Mouse (Mus musculus) forebrain, embryonic 16.5 days (tissue): ENCODE data around the gene Gga1. TPM values are rescaled to one million over a fixed set of nuclear protein-coding genes. Genes with fewer than 3 reads are reported as not detected.
"Not testable (repeated sequence)": the region's sequence is repeated elsewhere in the genome, so short reads cannot be mapped to it uniquely, and the experiment has no call there.

ENCODE experiments used
- ATAC-seq: fragments of 200-750 bp; cut with Nextera tagmentation; 2 replicates; pipeline ENCODE4 v1.8.0; 2017; ENCODE audit warnings: mild to moderate bottlenecking, moderate library complexity
- H3K27ac ChIP-seq: fragments of 300-500 bp; sonication (generic); 2 replicates; pipeline ENCODE4 v1.5.1; 2014; ENCODE audit warnings: low read length, control low read depth
- H3K27me3 ChIP-seq: fragments of 300-500 bp; sonication (generic); replicated peaks from 2 replicates; pipeline ENCODE4 v1.6.1; 2014; ENCODE audit warnings: low read length; ENCODE audit not compliant: control insufficient read depth, insufficient read depth
- H3K36me3 ChIP-seq: fragments of 300-500 bp; sonication (generic); 2 replicates; pipeline ENCODE4 v1.6.1; 2014; ENCODE audit not compliant: control insufficient read depth, insufficient read depth
- H3K4me1 ChIP-seq: fragments of 300-500 bp; sonication (generic); replicated peaks from 2 replicates; pipeline ENCODE4 v1.6.1; 2014; ENCODE audit warnings: low read length; ENCODE audit not compliant: control insufficient read depth, insufficient read depth
- H3K4me2 ChIP-seq: fragments of 300-500 bp; sonication (generic); 2 replicates; pipeline ENCODE4 v1.6.1; 2014; ENCODE audit warnings: mild to moderate bottlenecking, low read length, control low read depth
- H3K4me3 ChIP-seq: fragments of 300-500 bp; sonication (generic); replicated peaks from 2 replicates; pipeline ENCODE4 v1.5.1; 2014; ENCODE audit warnings: mild to moderate bottlenecking, low read length, control low read depth
- H3K9ac ChIP-seq: fragments of 300-500 bp; sonication (generic); replicated peaks from 2 replicates; pipeline ENCODE4 v1.6.1; 2014; ENCODE audit warnings: low read depth, low read length, control low read depth
- H3K9me3 ChIP-seq: fragments of 300-500 bp; sonication (generic); 2 replicates; pipeline ENCODE4 v1.6.1; 2016; ENCODE audit warnings: low read length; ENCODE audit not compliant: control insufficient read depth
- WGBS: fragments of 180-500 bp; shearing (Covaris S2); extraction: QIAGEN DNeasy Blood & Tissue Kit; methylation state at CpG from one replicate; pipeline ENCODE4 v1.1.7; 2014; 5-methylcytosine and 5-hydroxymethylcytosine counted together
- polyA plus RNA-seq: library from polyadenylated mRNA; unstranded; fragments of >200 nt; fragmentation: Nextera tagmentation; extraction: Ambion mirVana; gene quantifications from 2 replicates; pipeline ENCODE4 v1.2.1, GENCODE M21; 2015

The Gga1 gene
- polyA plus RNA-seq, 1 experiment from 2014 or later: 67.4 TPM

- Histone ChIP-seq H3K36me3 (no peaks in the 10 kb centered on the region), H3K4me2 (no peak overlapping the region), H3K9ac (no peak overlapping the region), H3K27ac (no peak overlapping the region), H3K27me3 (peaks cover 23% of the 10 kb centered on the region), H3K4me3 (no peak overlapping the region), H3K9me3 (no peaks in the 10 kb centered on the region), H3K4me1 (peaks cover 25% of the 10 kb centered on the region)
- 27% methylated on average over 9 of the region's 9 CpGs for WGBS
- ATAC-seq: no peak
Measured at GRCm38 (mm10) chr15:78844791-78845190, 32.2 kb upstream of the Gga1 start.

DNA sequence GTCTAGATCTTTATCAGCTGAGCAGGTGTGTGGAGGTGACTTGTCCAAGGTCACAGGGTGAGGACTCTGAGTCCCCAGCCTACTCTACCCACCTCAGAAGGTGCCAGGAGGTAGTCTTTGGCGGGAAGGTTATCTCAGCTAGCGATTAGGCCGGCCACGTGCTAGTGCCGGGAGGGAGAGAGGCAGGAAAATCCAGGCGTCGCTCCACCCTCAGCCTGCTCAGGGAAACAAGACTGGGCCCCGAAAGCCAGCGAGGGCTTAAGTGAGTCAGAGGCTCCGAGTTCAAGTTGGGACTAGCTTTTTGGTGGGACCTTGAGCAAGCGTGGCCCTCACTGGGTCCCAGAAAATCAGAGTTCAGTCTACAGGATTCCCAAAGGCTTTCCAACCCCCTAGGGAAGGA is 31.7 kb upstream of the Gga1 start:
- no peaks in the 10 kb centered on the region for H3K36me3 ChIP-seq
- no peak overlapping the region for H3K4me3 ChIP-seq
- no peaks in the 10 kb centered on the region for H3K9me3 ChIP-seq
- peaks cover 20% of the 10 kb centered on the region for H3K4me1 ChIP-seq
- H3K9ac ChIP-seq: no peak overlapping the region
- H3K27ac ChIP-seq: no peak overlapping the region
- H3K27me3 ChIP-seq: peaks cover 23% of the 10 kb centered on the region
- ATAC-seq: no peak
- H3K4me2 ChIP-seq: no peak overlapping the region
- 67% methylated on average over 11 of the region's 11 CpGs for WGBS

- Histone ChIP-seq H3K27me3 (peaks cover 23% of the 10 kb centered on the region), H3K4me3 (no peak overlapping the region), H3K27ac (no peak overlapping the region), H3K36me3 (no peaks in the 10 kb centered on the region), H3K4me1 (peaks cover 15% of the 10 kb centered on the region), H3K9ac (no peak overlapping the region), H3K4me2 (no peak overlapping the region), H3K9me3 (no peaks in the 10 kb centered on the region)
- ATAC-seq: no peak
- WGBS: 83% methylated on average over 8 of the region's 8 CpGs
Measured at GRCm38 (mm10) chr15:78845867-78846266, 31.1 kb upstream of the Gga1 start.

DNA sequence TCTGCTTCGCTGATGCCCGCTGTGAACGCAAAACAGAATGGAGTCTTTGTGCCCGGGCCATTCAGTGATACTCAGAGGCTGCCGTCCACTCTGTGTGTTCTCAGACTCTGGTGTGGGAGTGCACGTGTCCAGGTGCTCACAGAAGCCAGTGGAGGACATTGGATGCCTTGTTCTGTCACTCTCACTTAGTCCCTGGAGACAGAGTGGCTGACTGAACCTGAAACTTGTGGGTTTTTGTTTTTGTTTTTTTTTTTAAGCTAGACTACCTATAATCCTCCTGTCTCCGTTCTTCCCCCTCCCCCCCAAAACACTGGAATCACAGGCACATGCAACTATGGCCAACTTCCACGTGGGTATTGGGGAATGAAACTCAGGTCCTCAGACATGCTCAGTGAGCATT is 30.6 kb upstream of the Gga1 start:
- Histone ChIP-seq H3K36me3 (no peaks in the 10 kb centered on the region), H3K4me1 (peaks cover 13% of the 10 kb centered on the region), H3K9ac (no peak overlapping the region), H3K4me2 (no peak overlapping the region), H3K27me3 (peaks cover 20% of the 10 kb centered on the region), H3K9me3 (no peaks in the 10 kb centered on the region), H3K4me3 (no peak overlapping the region), H3K27ac (no peak overlapping the region)
- ATAC-seq: no peak
- WGBS: 62% methylated on average over 8 of the region's 8 CpGs

GRCm38 (mm10) chr15:78846805-78847204 is 30.2 kb upstream of the Gga1 start:
- 80% methylated on average over 6 of the region's 7 CpGs for WGBS
- not testable (repeated sequence) for H3K9me3 ChIP-seq, ATAC-seq, H3K27ac ChIP-seq, H3K4me3 ChIP-seq, H3K9ac ChIP-seq, H3K36me3 ChIP-seq, H3K4me2 ChIP-seq
- H3K4me1 ChIP-seq: peaks cover 16% of the 10 kb centered on the region
- peaks cover 18% of the 10 kb centered on the region for H3K27me3 ChIP-seq

- H3K9me3 ChIP-seq: no peaks in the 10 kb centered on the region
- WGBS: 24% methylated on average over 5 of the region's 5 CpGs
Measured at GRCm38 (mm10) chr15:78848467-78848866, 28.5 kb upstream of the Gga1 start.

GRCm38 (mm10) chr15:78849485-78849884 is 27.5 kb upstream of the Gga1 start:
- Histone ChIP-seq H3K9me3 (no peaks in the 10 kb centered on the region), H3K4me3 (no peak overlapping the region), H3K27me3 (peaks cover 4% of the 10 kb centered on the region; the same call in 1 of the 2 replicates), H3K27ac (no peak overlapping the region), H3K4me2 (no peak overlapping the region), H3K36me3 (no peaks in the 10 kb centered on the region), H3K4me1 (peaks cover 7% of the 10 kb centered on the region; the same call in 1 of the 2 replicates), H3K9ac (no peak overlapping the region)
- ATAC-seq: no peak
- WGBS: 88% methylated on average over 12 of the region's 12 CpGs

More at GRCm38 (mm10) chr15:78848467-78848866, 28.5 kb upstream of the Gga1 start:
- H3K4me1 ChIP-seq: peaks cover 7% of the 10 kb centered on the region; the same call in 1 of the 2 replicates
- no peak overlapping the region for H3K4me2 ChIP-seq
- H3K4me3 ChIP-seq: no peak overlapping the region
- H3K27ac ChIP-seq: no peak overlapping the region
- ATAC-seq: no peak
- no peaks in the 10 kb centered on the region for H3K36me3 ChIP-seq
- no peak overlapping the region for H3K9ac ChIP-seq
- H3K27me3 ChIP-seq: peaks cover 13% of the 10 kb centered on the region

GRCm38 (mm10) chr15:78850059-78850824 is 26.7 kb upstream of the Gga1 start:
- H3K9me3 ChIP-seq: no peaks in the 10 kb centered on the region
- no peak overlapping the region for H3K4me3 ChIP-seq
- H3K9ac ChIP-seq: no peak overlapping the region
- H3K4me1 ChIP-seq: peaks cover 6% of the 10 kb centered on the region; the same call in 1 of the 2 replicates
- no peak overlapping the region for H3K27ac ChIP-seq
- H3K36me3 ChIP-seq: no peaks in the 10 kb centered on the region
- H3K27me3 ChIP-seq: no peaks in the 10 kb centered on the region
- ATAC-seq: no peak
- 74% methylated on average over 15 of the region's 15 CpGs for WGBS
- H3K4me2 ChIP-seq: no peak overlapping the region

DNA sequence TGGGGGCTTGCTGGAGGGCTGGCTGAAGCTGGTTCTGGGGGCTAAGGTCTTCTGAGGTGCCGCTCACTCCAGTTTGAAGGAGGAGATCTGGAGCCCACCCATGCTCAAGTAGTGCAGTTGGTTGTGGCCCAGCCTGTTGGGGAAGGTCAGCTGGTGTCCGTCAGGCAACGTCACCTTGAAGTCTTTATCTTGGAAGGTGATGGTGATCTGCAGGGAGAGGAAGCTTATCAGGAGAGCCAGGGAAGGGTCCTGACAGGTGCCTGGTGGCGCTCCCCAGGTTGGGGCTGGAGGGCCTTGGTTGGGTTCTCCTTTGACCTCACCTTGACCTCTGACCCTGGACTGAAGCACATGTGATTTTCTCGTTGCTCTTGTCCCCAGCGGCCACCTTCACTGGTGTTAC is 26.0 kb upstream of the Gga1 start:
- Histone ChIP-seq H3K4me1 (peaks cover 5% of the 10 kb centered on the region; the same call in 1 of the 2 replicates), H3K27me3 (no peaks in the 10 kb centered on the region), H3K4me2 (no peak overlapping the region), H3K27ac (no peak overlapping the region), H3K9ac (no peak overlapping the region), H3K36me3 (no peaks in the 10 kb centered on the region), H3K4me3 (no peak overlapping the region), H3K9me3 (no peaks in the 10 kb centered on the region)
- no peak for ATAC-seq
- 75% methylated on average over 6 of the region's 6 CpGs for WGBS
